Mouse (Mus musculus): ENCODE results near the gene Os9. TPM values are rescaled to one million over a fixed set of nuclear protein-coding genes. Genes with fewer than 3 reads are reported as not detected.
A peak's percentile ranks its signal among the peaks of the same experiment; 100 is the strongest.

The Os9 gene
- polyA plus RNA-seq, 1 experiment: 33.9 TPM

DNA sequence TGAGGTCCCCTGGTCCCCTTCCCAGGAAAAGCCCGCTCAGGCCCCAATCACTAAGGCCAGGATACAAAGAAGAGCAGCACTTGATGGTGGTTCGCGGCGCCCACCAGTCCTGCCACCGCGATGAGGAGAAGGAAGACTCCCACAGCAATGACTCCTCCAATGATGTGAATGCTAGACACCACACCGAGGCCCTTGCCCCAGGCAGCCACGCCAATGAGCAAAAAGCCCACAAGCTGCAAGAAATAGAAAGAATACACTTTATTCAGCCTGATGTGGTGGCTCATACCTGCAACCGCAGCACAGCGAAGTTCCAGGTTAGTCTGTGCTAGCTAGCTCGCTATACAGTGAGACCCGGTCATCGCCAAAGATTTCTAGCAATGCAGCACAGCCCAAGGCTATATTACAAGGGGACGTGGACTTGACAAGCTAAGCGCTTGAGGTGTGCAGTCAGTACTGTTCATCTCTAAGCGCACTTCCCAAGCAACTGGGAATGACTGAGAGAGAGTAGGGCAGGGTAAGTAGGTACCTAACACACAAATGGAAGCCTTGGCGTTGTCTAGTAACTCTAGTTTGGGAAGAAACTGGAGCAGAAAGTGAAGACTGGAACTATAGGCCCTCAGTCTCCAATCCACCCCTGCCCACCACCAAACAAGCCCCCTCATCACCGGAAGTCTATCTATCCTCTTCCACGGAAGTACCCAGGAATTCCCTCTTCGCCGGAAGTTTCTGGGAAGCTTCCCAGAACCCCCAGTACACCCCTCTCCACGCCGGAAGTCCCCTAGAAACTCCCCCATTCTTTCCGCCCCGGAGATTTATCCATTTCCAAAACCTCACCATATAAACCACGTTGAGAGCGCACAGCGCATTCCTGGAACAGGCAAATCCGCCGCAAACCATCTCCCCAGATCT lies 51.4 kb downstream of the Os9 start:
- peak overlapping the region; percentile 75 for H3K27ac ChIP-seq (ENCODE audit: control insufficient read depth, insufficient read depth, low read depth, low read length)
- no peak for TF ChIP-seq CTCF (IDR thresholded peaks at IDR 0.05; ENCODE audit: control insufficient read depth, insufficient read depth, insufficient replicate concordance, low read depth, low read length)
- TF ChIP-seq POLR2A (IDR thresholded peaks at IDR 0.05; ENCODE audit: control insufficient read depth, low read depth, low read length): no peak
- H3K4me1 ChIP-seq (ENCODE audit: control insufficient read depth, insufficient read depth, low read length): peaks cover 12% of the 10 kb centered on the region
- H3K36me3 ChIP-seq (ENCODE audit: control insufficient read depth, insufficient read depth, low read length): no peaks in the 10 kb centered on the region; the same call in 1 of the 2 replicates
- peak overlapping the region; percentile 89 for H3K4me3 ChIP-seq (ENCODE audit: control insufficient read depth, low read depth, low read length)
- no peaks in the 10 kb centered on the region for H3K27me3 ChIP-seq (ENCODE audit: control insufficient read depth, insufficient read depth, low read length)

DNA sequence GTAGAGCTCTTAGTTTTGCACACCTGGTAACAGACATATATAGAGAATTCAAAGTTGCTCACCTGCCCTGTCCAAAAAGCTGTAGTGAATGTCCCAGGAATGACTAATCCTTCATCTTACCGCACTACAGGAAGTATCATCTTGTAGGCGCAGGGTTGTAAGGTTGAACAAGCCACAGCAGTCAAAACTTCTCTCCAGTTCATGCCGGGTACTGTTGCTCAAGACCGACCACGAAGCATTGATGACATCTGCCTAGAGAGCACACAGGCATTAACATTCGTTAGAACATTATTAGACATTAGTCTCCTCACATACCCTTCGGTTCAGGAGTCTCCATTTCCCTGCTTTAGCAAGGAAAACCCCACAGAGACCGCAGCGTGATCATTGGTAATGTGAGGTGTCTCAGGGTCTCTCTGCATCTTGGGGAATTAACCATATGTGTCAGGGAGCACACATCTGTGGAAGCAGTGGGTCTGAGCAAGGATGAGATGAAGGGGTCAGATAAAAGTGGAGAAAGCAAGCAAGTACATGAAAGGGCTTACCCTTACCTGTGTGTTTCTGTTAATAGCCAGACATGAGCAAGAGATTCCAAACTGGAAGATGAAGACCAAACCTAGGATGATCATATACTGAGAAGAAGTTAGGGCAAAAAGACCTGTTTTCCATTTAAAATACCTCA lies 52.4 kb downstream of the Os9 start:
- no peaks in the 10 kb centered on the region for H3K27me3 ChIP-seq (ENCODE audit: control insufficient read depth, insufficient read depth, low read length)
- TF ChIP-seq POLR2A (IDR thresholded peaks at IDR 0.05; ENCODE audit: control insufficient read depth, low read depth, low read length) (no peak), CTCF (IDR thresholded peaks at IDR 0.05; ENCODE audit: control insufficient read depth, insufficient read depth, insufficient replicate concordance, low read depth, low read length) (no peak)
- H3K4me1 ChIP-seq (ENCODE audit: control insufficient read depth, insufficient read depth, low read length): peaks cover 20% of the 10 kb centered on the region
- H3K27ac ChIP-seq (ENCODE audit: control insufficient read depth, insufficient read depth, low read depth, low read length): no peak overlapping the region
- no peak overlapping the region for H3K4me3 ChIP-seq (ENCODE audit: control insufficient read depth, low read depth, low read length)
- no peaks in the 10 kb centered on the region; the same call in 1 of the 2 replicates for H3K36me3 ChIP-seq (ENCODE audit: control insufficient read depth, insufficient read depth, low read length)

DNA sequence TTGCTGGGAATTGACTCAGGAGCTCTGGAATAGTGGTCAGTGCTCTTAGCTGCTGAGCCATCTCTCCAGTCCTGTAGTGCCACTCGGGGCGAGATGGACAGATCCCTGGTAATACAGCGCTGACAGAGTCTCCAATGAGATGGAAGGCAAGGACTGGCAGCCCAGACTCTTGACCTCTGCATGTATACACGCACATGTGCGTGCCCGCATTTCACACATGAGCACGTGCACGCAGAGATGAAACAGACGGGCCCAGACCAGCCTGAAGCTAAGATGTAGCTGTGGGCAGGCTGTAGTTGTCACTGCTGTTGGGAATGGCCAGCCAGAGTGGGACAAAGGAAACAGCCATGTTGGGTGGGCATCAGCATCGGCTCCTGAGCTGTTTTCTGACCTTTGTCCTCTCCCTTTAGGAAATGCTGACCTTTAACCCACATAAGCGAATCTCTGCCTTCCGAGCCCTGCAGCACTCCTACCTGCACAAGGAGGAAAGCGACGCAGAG lies 54.4 kb downstream of the Os9 start:
- H3K27ac ChIP-seq (ENCODE audit: control insufficient read depth, insufficient read depth, low read depth, low read length): no peak overlapping the region
- no peak overlapping the region for H3K4me3 ChIP-seq (ENCODE audit: control insufficient read depth, low read depth, low read length)
- peaks cover 22% of the 10 kb centered on the region for H3K4me1 ChIP-seq (ENCODE audit: control insufficient read depth, insufficient read depth, low read length)
- H3K27me3 ChIP-seq (ENCODE audit: control insufficient read depth, insufficient read depth, low read length): no peaks in the 10 kb centered on the region
- H3K36me3 ChIP-seq (ENCODE audit: control insufficient read depth, insufficient read depth, low read length): no peaks in the 10 kb centered on the region; the same call in 1 of the 2 replicates
- TF ChIP-seq CTCF (IDR thresholded peaks at IDR 0.05; ENCODE audit: control insufficient read depth, insufficient read depth, insufficient replicate concordance, low read depth, low read length): no peak
- TF ChIP-seq POLR2A (IDR thresholded peaks at IDR 0.05; ENCODE audit: control insufficient read depth, low read depth, low read length): peak; percentile 19; the same call in 1 of the 2 replicates

DNA sequence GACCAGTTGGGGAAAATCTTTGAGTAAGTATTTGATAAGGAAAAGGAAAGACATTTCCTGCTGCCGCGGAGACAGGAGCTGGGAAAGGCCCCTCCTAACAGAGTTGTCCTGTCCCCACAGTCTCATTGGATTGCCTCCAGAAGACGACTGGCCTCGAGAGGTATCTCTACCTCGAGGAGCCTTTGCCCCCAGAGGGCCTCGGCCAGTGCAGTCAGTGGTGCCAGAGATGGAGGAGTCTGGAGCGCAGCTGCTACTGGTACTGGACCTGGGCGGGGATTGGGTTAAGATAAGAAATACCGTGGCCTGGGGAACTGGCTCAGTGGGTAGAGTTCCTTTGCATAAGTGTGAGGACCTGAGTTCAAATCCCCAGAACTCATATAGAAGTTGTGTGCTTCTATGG lies 55.0 kb downstream of the Os9 start:
- TF ChIP-seq POLR2A (IDR thresholded peaks at IDR 0.05; ENCODE audit: control insufficient read depth, low read depth, low read length) (no peak), CTCF (IDR thresholded peaks at IDR 0.05; ENCODE audit: control insufficient read depth, insufficient read depth, insufficient replicate concordance, low read depth, low read length) (no peak)
- H3K27me3 ChIP-seq (ENCODE audit: control insufficient read depth, insufficient read depth, low read length): no peaks in the 10 kb centered on the region
- no peaks in the 10 kb centered on the region; the same call in 1 of the 2 replicates for H3K36me3 ChIP-seq (ENCODE audit: control insufficient read depth, insufficient read depth, low read length)
- peaks cover 22% of the 10 kb centered on the region for H3K4me1 ChIP-seq (ENCODE audit: control insufficient read depth, insufficient read depth, low read length)
- no peak overlapping the region for H3K4me3 ChIP-seq (ENCODE audit: control insufficient read depth, low read depth, low read length)
- H3K27ac ChIP-seq (ENCODE audit: control insufficient read depth, insufficient read depth, low read depth, low read length): no peak overlapping the region

DNA sequence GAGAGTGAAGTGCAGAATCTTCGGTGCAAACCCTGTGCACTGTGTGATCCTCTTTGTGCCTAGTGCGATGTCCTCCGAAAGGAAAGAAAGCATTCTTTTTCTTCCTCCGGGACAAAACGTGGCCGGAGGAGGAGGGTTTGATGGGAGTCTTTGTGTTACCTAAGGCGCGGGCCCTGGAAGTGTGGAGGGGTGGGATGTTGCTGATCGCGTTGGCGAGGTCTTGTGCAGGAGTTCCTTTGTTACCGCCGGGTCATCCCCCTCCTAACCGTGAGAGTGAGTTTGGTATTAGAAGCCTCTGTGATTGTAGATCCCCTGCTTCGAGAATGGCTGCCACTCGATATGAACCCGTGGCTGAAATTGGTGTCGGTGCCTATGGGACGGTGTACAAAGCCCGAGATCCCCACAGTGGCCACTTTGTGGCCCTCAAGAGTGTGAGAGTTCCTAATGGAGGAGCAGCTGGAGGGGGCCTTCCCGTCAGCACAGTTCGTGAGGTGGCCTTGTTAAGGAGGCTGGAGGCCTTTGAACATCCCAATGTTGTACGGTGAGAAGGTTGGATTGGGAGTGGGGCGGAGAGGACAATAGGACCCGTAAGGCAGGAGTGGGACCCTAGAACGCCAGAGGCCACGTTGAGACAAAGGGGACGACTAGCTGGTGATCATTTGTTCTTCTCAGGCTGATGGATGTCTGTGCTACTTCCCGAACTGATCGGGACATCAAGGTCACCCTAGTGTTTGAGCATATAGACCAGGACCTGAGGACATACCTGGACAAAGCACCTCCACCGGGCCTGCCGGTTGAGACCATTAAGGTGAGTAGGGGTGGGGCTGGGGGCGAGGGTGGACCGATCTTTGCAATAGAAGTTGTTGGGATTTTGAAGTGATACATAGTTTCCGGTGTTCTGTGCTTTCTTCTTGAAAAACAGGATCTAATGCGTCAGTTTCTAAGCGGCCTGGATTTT lies 56.7 kb downstream of the Os9 start:
- TF ChIP-seq POLR2A (IDR thresholded peaks at IDR 0.05; ENCODE audit: control insufficient read depth, low read depth, low read length) (0 out of 2 replicates have a peak, but pooled peaks have one; percentile 30), CTCF (IDR thresholded peaks at IDR 0.05; ENCODE audit: control insufficient read depth, insufficient read depth, insufficient replicate concordance, low read depth, low read length) (no peak)

DNA sequence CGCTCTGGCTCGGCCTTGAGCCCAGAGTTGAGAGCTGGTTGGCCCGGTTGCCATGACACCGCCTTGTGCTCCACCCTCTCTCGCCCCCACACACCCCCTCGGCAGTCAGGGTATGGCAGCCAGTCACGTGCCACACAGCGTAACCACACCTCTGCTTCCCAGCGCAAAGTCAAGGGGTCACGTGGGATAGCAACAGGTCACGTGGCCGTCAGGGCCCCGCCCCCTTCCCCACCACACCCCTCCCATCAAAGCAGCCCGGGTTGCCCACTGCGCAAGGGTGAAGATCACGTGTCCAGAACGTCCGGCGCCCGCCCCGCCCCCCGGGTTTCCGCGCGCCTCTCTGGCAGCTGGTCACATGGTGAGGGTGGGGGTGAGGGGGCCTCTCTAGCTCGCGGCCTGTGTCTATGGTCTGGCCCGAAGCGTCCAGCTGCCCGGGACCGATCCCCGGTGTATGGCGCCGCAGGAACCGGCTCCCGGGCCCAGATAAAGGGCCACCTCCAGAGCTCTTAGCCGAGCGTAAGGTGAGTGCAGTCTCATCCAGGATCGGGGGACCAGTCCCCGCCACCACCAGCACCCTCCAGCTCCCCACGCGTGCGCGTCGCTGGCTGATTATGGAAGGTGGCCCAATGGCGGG lies 57.6 kb downstream of the Os9 start, which contains the start of gene Cdk4:
TSS of gene Cdk4 (plus strand) at position 296 of the 634 bp plus-strand sequence.
- Histone ChIP-seq H3K4me1 (ENCODE audit: control insufficient read depth, insufficient read depth, low read length) (peaks cover 25% of the 10 kb centered on the region), H3K27me3 (ENCODE audit: control insufficient read depth, insufficient read depth, low read length) (no peaks in the 10 kb centered on the region), H3K4me3 (ENCODE audit: control insufficient read depth, low read depth, low read length) (peak within 1 kb of the TSS; percentile 95), H3K36me3 (ENCODE audit: control insufficient read depth, insufficient read depth, low read length) (no peaks in the 10 kb centered on the region; the same call in 1 of the 2 replicates), H3K27ac (ENCODE audit: control insufficient read depth, insufficient read depth, low read depth, low read length) (peak within 1 kb of the TSS; percentile 86)
- TF ChIP-seq CTCF (IDR thresholded peaks at IDR 0.05; ENCODE audit: control insufficient read depth, insufficient read depth, insufficient replicate concordance, low read depth, low read length): no peak
- peak; percentile 69 for TF ChIP-seq POLR2A (IDR thresholded peaks at IDR 0.05; ENCODE audit: control insufficient read depth, low read depth, low read length)

More for the DNA sequence above, 56.7 kb downstream of the Os9 start:
- H3K4me1 ChIP-seq (ENCODE audit: control insufficient read depth, insufficient read depth, low read length): peaks cover 21% of the 10 kb centered on the region
- H3K27ac ChIP-seq (ENCODE audit: control insufficient read depth, insufficient read depth, low read depth, low read length): peak overlapping the region; percentile 81
- H3K4me3 ChIP-seq (ENCODE audit: control insufficient read depth, low read depth, low read length): peak overlapping the region; percentile 95
- no peaks in the 10 kb centered on the region; the same call in 1 of the 2 replicates for H3K36me3 ChIP-seq (ENCODE audit: control insufficient read depth, insufficient read depth, low read length)
- no peaks in the 10 kb centered on the region for H3K27me3 ChIP-seq (ENCODE audit: control insufficient read depth, insufficient read depth, low read length)

All from testis, adult 2 months (tissue).